8 mouse cellular contexts compared by ENCODE assay signal in genomic region chr6:91059711-91060110, GRCm38 (mm10). TPM values are rescaled to one million over a fixed set of nuclear protein-coding genes. Genes with fewer than 3 reads are reported as not detected.
DNase-seq lines count a peak whose midpoint lies in the region; ATAC-seq lines count a peak whose summit lies in the region.

No protein-coding gene starts in this region.

- no peak overlapping the region for H3K9ac ChIP-seq in liver, embryonic 11.5 days (ENCODE audit: low read depth, low read length)
- no peak overlapping the region for H3K9ac ChIP-seq in limb, embryonic 11.5 days (ENCODE audit: low read length)

- no peak overlapping the region for H3K4me2 ChIP-seq in liver, embryonic 11.5 days
- H3K4me2 ChIP-seq in limb, embryonic 11.5 days (ENCODE audit: low read depth, severe bottlenecking) = no peak overlapping the region

- H3K9me3 ChIP-seq in liver, embryonic 11.5 days (ENCODE audit: control insufficient read depth, low read length) = no peaks in the 10 kb centered on the region
- H3K9me3 ChIP-seq in limb, embryonic 11.5 days (ENCODE audit: control insufficient read depth, low read length) = no peaks in the 10 kb centered on the region

- WGBS in liver, embryonic 11.5 days = 40% methylated on average over 2 of the region's 2 CpGs
- 33% methylated on average over 2 of the region's 2 CpGs for WGBS in limb, embryonic 11.5 days

- DNase-seq in liver = peak; percentile 61
- DNase-seq in liver, embryonic 11.5 days (ENCODE audit: low spot score) = no peak
- peak; percentile 41 for DNase-seq in T-cell, adult 2 months (ENCODE audit: low spot score)
- peak; percentile 52 to 64 for DNase-seq in cerebellum, postnatal 36 days
- peak; percentile 48 to 65 for DNase-seq in heart, postnatal 10 days
- peak; percentile 66 for DNase-seq in limb, embryonic 11.5 days (ENCODE audit: low spot score)
- DNase-seq in naive thymus-derived CD4-positive, alpha-beta T cell, adult 2 months (ENCODE audit: low read depth) = peak; percentile 60
- peak; percentile 24 to 35 for DNase-seq in urinary bladder, postnatal 36 days (ENCODE audit: low spot score in 2 of 2)

- H3K27me3 ChIP-seq in liver, embryonic 11.5 days (replicated peaks; ENCODE audit: control insufficient read depth, insufficient read depth, low read length) = no peaks in the 10 kb centered on the region
- no peaks in the 10 kb centered on the region for H3K27me3 ChIP-seq in limb, embryonic 11.5 days (ENCODE audit: control insufficient read depth, insufficient read depth, low read length)

- H3K36me3 ChIP-seq in liver, embryonic 11.5 days (ENCODE audit: control insufficient read depth, insufficient read depth, low read length) = peaks cover 8% of the 10 kb centered on the region
- no peaks in the 10 kb centered on the region for H3K36me3 ChIP-seq in limb, embryonic 11.5 days (ENCODE audit: control insufficient read depth, insufficient read depth, low read length)

- no peak overlapping the region for H3K27ac ChIP-seq in liver, embryonic 11.5 days (ENCODE audit: low read depth, low read length)
- no peak overlapping the region for H3K27ac ChIP-seq in limb, embryonic 11.5 days (replicated peaks; ENCODE audit: low read depth, low read length)

- no peak for ATAC-seq in liver, embryonic 11.5 days (replicated peaks; ENCODE audit: low FRiP score)
- ATAC-seq in limb, embryonic 11.5 days (ENCODE audit: insufficient number of reproducible peaks, low FRiP score, low TSS enrichment, low read depth) = no peak

- H3K4me1 ChIP-seq in liver, embryonic 11.5 days (replicated peaks; ENCODE audit: control insufficient read depth, insufficient read depth, low read length) = no peaks in the 10 kb centered on the region
- H3K4me1 ChIP-seq in limb, embryonic 11.5 days (ENCODE audit: control insufficient read depth, insufficient read depth, low read length) = no peaks in the 10 kb centered on the region

- H3K4me3 ChIP-seq in liver, embryonic 11.5 days (ENCODE audit: low read depth, low read length) = no peak overlapping the region
- no peak overlapping the region for H3K4me3 ChIP-seq in limb, embryonic 11.5 days (ENCODE audit: low read depth, low read length)

- intact Hi-C loops in heart, postnatal 10 days (cut with DNase I) = loop anchor here (1.0 to 5.0 kb wide), 2 partner anchors 81 to 223 kb away; no protein-coding TSS in a partner anchor

RNA-seq across cellular contexts. Expression of gene Nup210, which starts 56.9 kb away (rescaled TPM):
- 53.5 and 58.3 TPM in 2 replicates for polyA plus RNA-seq in liver, embryonic 11.5 days (2014; fragmentation: Nextera tagmentation; extraction: Ambion mirVana)
- total RNA-seq in heart, postnatal 10 days (2021) = 10 to 100 TPM in 1 of 2 experiments, 1 to 10 TPM in 1; 9.4 to 11.1 TPM
- polyA plus RNA-seq in limb, embryonic 11.5 days (2014; fragmentation: Nextera tagmentation; extraction: Ambion mirVana) = 4.3 and 4.4 TPM in 2 replicates

Comparison
In these comparisons a context has a peak if more than half of its experiments do, and no peak if none do; other contexts are left out.
1. RNA of gene Nup210, which starts 56.9 kb away (polyA plus RNA-seq): 53.5 to 58.3 TPM in liver, embryonic 11.5 days; 4.3 to 4.4 TPM in limb, embryonic 11.5 days; every median in the first group is over 10 times any median in the second.